18 mouse cellular contexts compared by ENCODE assay signal in the genomic region with DNA sequence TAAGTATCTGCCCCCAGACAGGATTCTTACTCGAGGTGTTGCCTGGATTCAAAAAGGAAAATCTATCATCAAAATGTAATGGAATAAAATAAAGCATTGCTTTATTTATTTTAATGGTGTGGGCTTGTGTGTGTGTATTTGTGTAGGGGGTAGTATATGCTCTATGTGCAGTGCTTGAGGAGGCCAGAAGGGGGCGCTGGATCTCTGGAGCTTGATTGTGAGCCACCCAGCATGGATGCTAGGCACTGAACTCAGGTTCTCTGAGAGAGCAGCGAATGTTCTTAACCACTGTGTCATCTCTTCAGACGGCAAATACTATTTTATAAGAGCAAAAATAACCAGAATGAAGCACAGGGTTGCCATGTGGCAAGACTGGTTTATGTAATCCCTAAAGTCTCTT.
A peak's percentile ranks its signal among the peaks of the same experiment; 100 is the strongest.
DNase-seq lines count a peak whose midpoint lies in the region; ATAC-seq and TF ChIP-seq lines count a peak whose summit lies in the region.
"Had no signal": no experiment of that assay in that cellular context is flagged by ENCODE, and none has a peak within 500 bp of the region (broad histone marks: within the 10 kb centered on the region; RNA-seq: fewer than 3 reads in every experiment).

No protein-coding gene starts in this region.

- no peaks in the 10 kb centered on the region for H3K27me3 ChIP-seq in forebrain, postnatal 0 days (ENCODE audit: insufficient read depth, low read length)
- no peaks in the 10 kb centered on the region for H3K27me3 ChIP-seq in forebrain, embryonic 11.5 days (ENCODE audit: control insufficient read depth, insufficient read depth, low read length)
- H3K27me3 ChIP-seq in testis, adult 2 months (ENCODE audit: control insufficient read depth, insufficient read depth, low read length) = no peaks in the 10 kb centered on the region
- H3K27me3 ChIP-seq: intestine, embryonic 15.5 days; limb, embryonic 12.5 days; midbrain, embryonic 15.5 days; neural tube, embryonic 12.5 days had no signal

- ATAC-seq in forebrain, postnatal 0 days = no peak
- ATAC-seq in forebrain, embryonic 11.5 days (replicated peaks; ENCODE audit: low FRiP score) = no peak
- 0 out of 2 replicates have a peak, but pooled peaks have one; percentile 20 for ATAC-seq in megakaryocyte progenitor cell, adult 5-6 weeks (replicated peaks; ENCODE audit: poor library complexity)
- ATAC-seq: intestine, embryonic 15.5 days; midbrain, embryonic 15.5 days had no signal

- no peak overlapping the region for H3K27ac ChIP-seq in forebrain, postnatal 0 days (ENCODE audit: low read depth, low read length)
- H3K27ac ChIP-seq in forebrain, embryonic 11.5 days (ENCODE audit: low read depth, low read length) = no peak overlapping the region
- no peak overlapping the region for H3K27ac ChIP-seq in layer of hippocampus, adult 2 months
- no peak overlapping the region for H3K27ac ChIP-seq in testis, adult 2 months (ENCODE audit: control insufficient read depth, insufficient read depth, low read depth, low read length)
- H3K27ac ChIP-seq: intestine, embryonic 15.5 days; limb, embryonic 12.5 days; midbrain, embryonic 15.5 days; neural tube, embryonic 12.5 days had no signal

- WGBS in forebrain, postnatal 0 days = 70% methylated on average over 4 of the region's 4 CpGs
- WGBS in forebrain, embryonic 11.5 days = 77% methylated on average over 4 of the region's 4 CpGs

- H3K4me1 ChIP-seq in forebrain, postnatal 0 days (ENCODE audit: insufficient read depth) = no peaks in the 10 kb centered on the region
- H3K4me1 ChIP-seq in forebrain, embryonic 11.5 days (replicated peaks; ENCODE audit: control insufficient read depth, insufficient read depth, low read length) = no peaks in the 10 kb centered on the region
- H3K4me1 ChIP-seq in testis, adult 2 months (ENCODE audit: control insufficient read depth, insufficient read depth, low read length) = no peaks in the 10 kb centered on the region
- H3K4me1 ChIP-seq: intestine, embryonic 15.5 days; limb, embryonic 12.5 days; midbrain, embryonic 15.5 days; neural tube, embryonic 12.5 days had no signal

- no peak for TF ChIP-seq POLR2A in testis, adult 2 months (IDR thresholded peaks at IDR 0.05; ENCODE audit: control insufficient read depth, low read depth, low read length)

- no peak overlapping the region for H3K9ac ChIP-seq in forebrain, postnatal 0 days
- no peak overlapping the region for H3K9ac ChIP-seq in forebrain, embryonic 11.5 days (ENCODE audit: low read length)
- H3K9ac ChIP-seq: intestine, embryonic 15.5 days; limb, embryonic 12.5 days; midbrain, embryonic 15.5 days; neural tube, embryonic 12.5 days had no signal

- H3K36me3 ChIP-seq in forebrain, postnatal 0 days (ENCODE audit: insufficient read depth) = no peaks in the 10 kb centered on the region
- H3K36me3 ChIP-seq in forebrain, embryonic 11.5 days (ENCODE audit: control insufficient read depth, insufficient read depth, low read length) = no peaks in the 10 kb centered on the region
- H3K36me3 ChIP-seq in testis, adult 2 months (ENCODE audit: control insufficient read depth, insufficient read depth, low read length) = no peaks in the 10 kb centered on the region
- H3K36me3 ChIP-seq: intestine, embryonic 15.5 days; midbrain, embryonic 15.5 days; neural tube, embryonic 12.5 days had no signal

- no peak overlapping the region for H3K4me3 ChIP-seq in forebrain, postnatal 0 days (ENCODE audit: low read depth, low read length)
- H3K4me3 ChIP-seq in forebrain, embryonic 11.5 days (ENCODE audit: low read depth, low read length) = no peak overlapping the region
- no peak overlapping the region for H3K4me3 ChIP-seq in layer of hippocampus, adult 2 months
- H3K4me3 ChIP-seq in testis, adult 2 months (ENCODE audit: control insufficient read depth, low read depth, low read length) = no peak overlapping the region
- H3K4me3 ChIP-seq: intestine, embryonic 15.5 days; limb, embryonic 12.5 days; midbrain, embryonic 15.5 days; neural tube, embryonic 12.5 days had no signal

- H3K9me3 ChIP-seq in forebrain, postnatal 0 days (ENCODE audit: low read length) = no peaks in the 10 kb centered on the region
- no peaks in the 10 kb centered on the region for H3K9me3 ChIP-seq in forebrain, embryonic 11.5 days (ENCODE audit: control insufficient read depth, low read length)
- H3K9me3 ChIP-seq: intestine, embryonic 15.5 days; limb, embryonic 12.5 days; midbrain, embryonic 15.5 days; neural tube, embryonic 12.5 days had no signal

- no peak for DNase-seq in forebrain, postnatal 0 days
- DNase-seq in forebrain, embryonic 11.5 days (ENCODE audit: low spot score) = no peak
- DNase-seq in layer of hippocampus, adult 2 months (ENCODE audit: low spot score in 2 of 2) = no peak
- DNase-seq in layer of hippocampus, postnatal 36 days = no peak
- DNase-seq in testis, postnatal 14 days (ENCODE audit: low spot score) = no peak
- no peak for DNase-seq in frontal cortex, adult 2 months (ENCODE audit: extremely low spot score in 1 of 2, low spot score in 1 of 2)
- DNase-seq: adrenal gland, postnatal 36 days; cerebellum, adult 11-12 months; heart, adult 18-20 months; layer of hippocampus, adult 9-11 months; lung, postnatal 36 days; thymus, adult 18-20 months had no signal

- 0 out of 2 replicates have a peak, but pooled peaks have one; percentile 19 for TF ChIP-seq CTCF in forebrain, postnatal 0 days (IDR thresholded peaks at IDR 0.05; ENCODE audit: low read depth)
- peak; percentile 42 for TF ChIP-seq CTCF in layer of hippocampus, adult 2 months (conservative IDR thresholded peaks at IDR 0.05)
- TF ChIP-seq CTCF in testis, adult 2 months (IDR thresholded peaks at IDR 0.05; ENCODE audit: control insufficient read depth, insufficient read depth, insufficient replicate concordance, low read depth, low read length) = peak; percentile 65; the same call in 1 of the 2 replicates

- no peak overlapping the region for H3K4me2 ChIP-seq in forebrain, postnatal 0 days (ENCODE audit: low read depth)
- H3K4me2 ChIP-seq in forebrain, embryonic 11.5 days (ENCODE audit: low read depth, low read length, severe bottlenecking) = no peak overlapping the region
- H3K4me2 ChIP-seq: intestine, embryonic 15.5 days; limb, embryonic 12.5 days; midbrain, embryonic 15.5 days; neural tube, embryonic 12.5 days had no signal
